Mouse (Mus musculus) liver, embryonic 14.5 days (tissue): Measurements from ENCODE around the gene Aqr.

Experiments
- CTCF ChIP-seq: IDR thresholded peaks from 2 replicates; pipeline ENCODE4 v1.5.1; 2016; ENCODE audit warnings: antibody characterized with exemption, low read depth, control low read depth
- EP300 ChIP-seq: IDR thresholded peaks from 2 replicates; pipeline ENCODE4 v1.6.1; 2016; ENCODE audit warnings: antibody characterized with exemption, low read depth

- TF ChIP-seq CTCF (no peak), EP300 (no peak)
Observed at GRCm38 (mm10) chr2:114136755-114137154, 50.1 kb downstream of the Aqr start.
